Mouse (Mus musculus): ENCODE results near the gene Grn.

DNA sequence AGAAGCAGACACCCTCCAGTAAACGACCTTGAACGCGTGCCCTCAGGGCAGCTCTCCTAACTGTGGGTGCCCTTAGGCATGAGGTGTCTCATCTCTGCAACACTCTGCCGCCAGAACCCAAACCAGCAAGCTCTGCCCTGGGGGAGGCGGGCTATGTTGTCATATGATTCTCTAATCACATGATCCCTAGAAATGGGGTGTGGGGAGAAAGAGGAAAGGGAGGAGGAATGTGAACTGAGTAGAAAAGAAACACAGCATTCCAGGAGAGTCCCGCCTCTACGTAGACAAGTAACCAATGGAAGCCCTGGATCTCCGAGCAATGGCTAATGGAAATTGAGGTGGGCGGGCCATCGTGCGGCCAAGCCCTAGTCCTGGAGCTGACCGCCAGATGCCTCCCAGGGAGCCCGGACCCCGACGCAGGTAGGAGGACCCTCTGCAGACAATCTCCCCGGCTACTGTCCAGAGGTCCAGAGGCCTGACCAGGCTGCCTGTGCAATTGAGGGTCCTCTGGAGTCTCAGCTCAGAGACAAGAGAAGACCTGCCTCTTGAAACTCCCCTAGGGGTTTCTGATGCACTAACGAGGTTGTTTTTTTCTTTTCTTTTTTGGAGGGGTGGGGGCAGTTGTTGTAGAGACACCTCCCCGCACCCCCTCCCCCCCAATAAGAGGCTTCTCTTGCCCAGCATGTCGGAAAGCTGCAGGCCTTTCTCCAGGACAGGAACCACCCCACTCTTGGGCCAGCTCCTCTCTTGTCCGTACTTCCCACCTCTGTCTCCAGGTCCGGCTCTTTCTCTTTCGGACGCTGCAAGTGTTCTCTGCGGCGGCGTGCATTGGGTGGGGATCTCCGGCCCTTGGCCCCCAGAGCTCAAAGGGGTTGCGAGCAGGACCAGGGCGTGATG is at the start of gene Grn:
- peak; percentile 15; the same call in 1 of the 2 replicates for TF ChIP-seq POLR2A (IDR thresholded peaks at IDR 0.05; ENCODE audit: control insufficient read depth, low read depth, low read length)
- no peak for TF ChIP-seq CTCF (IDR thresholded peaks at IDR 0.05; ENCODE audit: control insufficient read depth, insufficient read depth, insufficient replicate concordance, low read depth, low read length)
